Mouse (Mus musculus) stomach, postnatal 0 days (tissue): Measurements from ENCODE around the gene Daam1. TPM values are rescaled to one million over a fixed set of nuclear protein-coding genes. Genes with fewer than 3 reads are reported as not detected.

ENCODE experiments used
- ATAC-seq: fragments of 200-750 bp; cut with Nextera tagmentation; 2 replicates; pipeline ENCODE4 v1.8.0; 2017; ENCODE audit not compliant: low FRiP score, low TSS enrichment
- DNase-seq: peaks from one replicate; pipeline ENCODE4 v3.0.0-alpha.2; 2016; ENCODE audit warnings: low spot score
- H3K27ac ChIP-seq: fragments of 300-500 bp; sonication (generic); replicated peaks from 2 replicates; pipeline ENCODE4 v1.5.1; 2014; ENCODE audit warnings: mild to moderate bottlenecking, control low read depth
- H3K27me3 ChIP-seq: fragments of 300-500 bp; sonication (generic); 2 replicates; pipeline ENCODE4 v1.6.1; 2014; ENCODE audit warnings: low read length; ENCODE audit not compliant: control insufficient read depth, insufficient read depth
- H3K36me3 ChIP-seq: fragments of 300-500 bp; sonication (generic); 2 replicates; pipeline ENCODE4 v1.6.1; 2014; ENCODE audit warnings: low read length, mixed read lengths; ENCODE audit not compliant: control insufficient read depth, insufficient read depth
- H3K4me1 ChIP-seq: fragments of 300-500 bp; sonication (generic); replicated peaks from 2 replicates; pipeline ENCODE4 v1.6.1; 2014; ENCODE audit warnings: antibody characterized with exemption; ENCODE audit not compliant: control insufficient read depth, insufficient read depth
- H3K4me2 ChIP-seq: fragments of 300-500 bp; sonication (generic); replicated peaks from 2 replicates; pipeline ENCODE4 v1.6.1; 2014; ENCODE audit warnings: low read depth, mild to moderate bottlenecking, control low read depth, moderate library complexity
- H3K4me3 ChIP-seq: fragments of 300-500 bp; sonication (generic); 2 replicates; pipeline ENCODE4 v1.5.1; 2014; ENCODE audit warnings: low read depth, low read length, control low read depth
- H3K9ac ChIP-seq: fragments of 300-500 bp; sonication (generic); 2 replicates; pipeline ENCODE4 v1.6.1; 2014; ENCODE audit warnings: mild to moderate bottlenecking, low read length, control low read depth, mixed read lengths
- H3K9me3 ChIP-seq: fragments of 300-500 bp; sonication (generic); 2 replicates; pipeline ENCODE4 v1.6.1; 2016; ENCODE audit warnings: low read length; ENCODE audit not compliant: control insufficient read depth
- CTCF ChIP-seq: IDR thresholded peaks from 2 replicates; pipeline ENCODE4 v1.5.1; 2016; ENCODE audit warnings: antibody characterized with exemption, low read depth, mild to moderate bottlenecking, moderate library complexity
- EP300 ChIP-seq: optimal IDR thresholded peaks from 2 replicates; pipeline ENCODE3; 2016; ENCODE audit warnings: antibody characterized with exemption
- WGBS: fragments of 180-500 bp; shearing (Covaris S2); extraction: QIAGEN DNeasy Blood & Tissue Kit; methylation state at CpG from one replicate; pipeline ENCODE4 v1.1.7; 2014; 5-methylcytosine and 5-hydroxymethylcytosine counted together
- polyA plus RNA-seq: library from polyadenylated mRNA; unstranded; fragments of >200 nt; fragmentation: Nextera tagmentation; extraction: Ambion mirVana; gene quantifications from 2 replicates; pipeline ENCODE4 v1.2.1, GENCODE M21; 2015

Daam1 gene
- polyA plus RNA-seq, 1 experiment from 2014 or later = 6.9 TPM

GRCm38 (mm10) chr12:71898666-71899520 is 68.0 kb downstream of the Daam1 start:
- Histone ChIP-seq H3K4me1 (no peaks in the 10 kb centered on the region), H3K4me3 (no peak overlapping the region), H3K4me2 (no peak overlapping the region), H3K27ac (0 out of 2 replicates have a peak overlapping the region, but pooled peaks have one; percentile 10), H3K9me3 (no peaks in the 10 kb centered on the region), H3K9ac (no peak overlapping the region), H3K27me3 (no peaks in the 10 kb centered on the region), H3K36me3 (peaks cover 6% of the 10 kb centered on the region)
- no peak for TF ChIP-seq EP300
- no peak for TF ChIP-seq CTCF
- 65% methylated on average over 7 of the region's 7 CpGs for WGBS
- DNase-seq (no peak), ATAC-seq (no peak)

DNA sequence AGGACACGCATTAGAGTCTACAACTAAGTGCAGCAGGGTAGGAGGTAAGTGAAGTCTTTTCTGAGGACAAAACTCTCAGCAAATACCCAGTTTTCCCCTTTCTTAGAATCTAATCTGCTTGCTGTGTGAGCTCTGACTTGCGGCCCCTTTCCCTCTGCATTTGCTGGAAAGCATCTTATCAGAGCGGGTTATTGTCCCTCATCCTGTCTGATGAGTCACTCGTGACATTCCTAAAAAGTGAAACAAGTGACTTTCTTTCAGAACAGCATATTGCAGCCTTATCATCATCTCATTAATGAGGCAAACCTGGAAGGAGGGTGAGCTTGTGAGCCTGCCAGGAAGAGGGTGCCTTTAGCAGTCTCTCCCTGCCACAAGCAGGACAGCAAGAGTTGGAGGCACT is 68.7 kb downstream of the Daam1 start:
- H3K4me2 ChIP-seq = no peak overlapping the region
- peaks cover 6% of the 10 kb centered on the region for H3K36me3 ChIP-seq
- 73% methylated on average over 4 of the region's 4 CpGs for whole genome bisulfite sequencing
- H3K27ac ChIP-seq = no peak overlapping the region
- no peak overlapping the region for H3K4me3 ChIP-seq
- no peaks in the 10 kb centered on the region for H3K4me1 ChIP-seq
- no peak for DNase-seq
- no peak overlapping the region for H3K9ac ChIP-seq
- no peaks in the 10 kb centered on the region for H3K27me3 ChIP-seq
- TF ChIP-seq EP300 (no peak), CTCF (no peak)
- no peak for ATAC-seq
- H3K9me3 ChIP-seq = no peaks in the 10 kb centered on the region

DNA sequence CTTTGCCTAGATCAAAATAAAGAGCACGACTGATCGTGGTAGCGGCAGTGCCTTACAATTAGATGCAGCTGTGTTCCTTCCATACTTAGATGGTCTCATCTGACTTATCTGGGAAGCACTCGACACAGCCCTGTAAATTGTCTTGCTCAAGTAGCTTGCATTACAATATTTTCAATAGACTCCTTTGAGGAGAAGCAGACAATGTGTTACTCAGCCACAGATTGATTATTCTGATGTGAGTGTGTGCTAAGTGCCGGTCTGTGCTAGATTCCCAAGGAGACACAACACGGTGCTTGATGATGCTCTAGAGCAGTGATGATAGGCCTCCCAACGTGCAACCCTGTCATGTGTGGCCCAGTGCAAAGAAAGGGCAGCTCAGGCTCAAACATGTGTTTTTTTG is 70.3 kb downstream of the Daam1 start:
- Histone ChIP-seq H3K36me3 (peaks cover 6% of the 10 kb centered on the region), H3K9me3 (no peaks in the 10 kb centered on the region), H3K4me2 (no peak overlapping the region), H3K9ac (no peak overlapping the region), H3K27me3 (no peaks in the 10 kb centered on the region), H3K4me1 (no peaks in the 10 kb centered on the region), H3K4me3 (no peak overlapping the region), H3K27ac (no peak overlapping the region)
- ATAC-seq = no peak
- TF ChIP-seq CTCF = no peak
- TF ChIP-seq EP300 = no peak
- no peak for DNase-seq
- WGBS = 83% methylated on average over 7 of the region's 7 CpGs

DNA sequence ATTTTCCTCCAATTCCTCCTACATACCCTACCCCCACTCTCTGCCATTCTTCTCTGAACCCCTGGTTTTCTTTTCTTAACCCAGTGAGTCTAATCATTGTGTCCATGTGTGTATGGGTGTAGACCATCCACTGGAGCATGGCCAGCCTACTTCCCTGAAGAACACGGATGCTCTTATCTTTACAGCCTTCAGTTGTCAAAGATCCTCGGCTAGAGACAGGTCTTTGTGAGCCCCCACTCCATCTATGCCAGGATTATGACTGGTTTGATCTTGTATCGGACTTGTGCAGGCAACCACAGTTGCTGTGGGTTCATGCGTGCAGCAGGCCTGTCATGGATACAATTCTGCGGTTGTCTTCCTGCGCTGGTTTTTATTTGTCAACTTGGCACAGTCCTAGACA is 71.0 kb downstream of the Daam1 start:
- TF ChIP-seq CTCF (no peak), EP300 (no peak)
- Histone ChIP-seq H3K9ac (no peak overlapping the region), H3K4me2 (no peak overlapping the region), H3K27ac (no peak overlapping the region), H3K27me3 (no peaks in the 10 kb centered on the region), H3K4me1 (peaks cover under 1% of the 10 kb centered on the region; the same call in 1 of the 2 replicates), H3K9me3 (no peaks in the 10 kb centered on the region), H3K36me3 (peaks cover 6% of the 10 kb centered on the region), H3K4me3 (no peak overlapping the region)
- ATAC-seq = no peak
- DNase-seq = no peak
- 92% methylated on average over 6 of the region's 6 CpGs for WGBS

- WGBS = 100% methylated on average over 1 of the region's 1 CpGs
- Histone ChIP-seq H3K4me2 (no peak overlapping the region), H3K27me3 (no peaks in the 10 kb centered on the region), H3K4me1 (peaks cover 3% of the 10 kb centered on the region; the same call in 1 of the 2 replicates), H3K36me3 (peaks cover 6% of the 10 kb centered on the region), H3K27ac (no peak overlapping the region), H3K9ac (no peak overlapping the region), H3K9me3 (no peaks in the 10 kb centered on the region), H3K4me3 (no peak overlapping the region)
- DNase-seq (no peak), ATAC-seq (no peak)
- TF ChIP-seq EP300 (no peak), CTCF (no peak)
Measured at GRCm38 (mm10) chr12:71902317-71902716, 71.4 kb downstream of the Daam1 start.

- peak; percentile 81 for ATAC-seq
- Histone ChIP-seq H3K9me3 (no peaks in the 10 kb centered on the region), H3K9ac (no peak overlapping the region), H3K27me3 (no peaks in the 10 kb centered on the region), H3K36me3 (peaks cover 6% of the 10 kb centered on the region), H3K27ac (no peak overlapping the region), H3K4me1 (peaks cover 3% of the 10 kb centered on the region; the same call in 1 of the 2 replicates), H3K4me2 (no peak overlapping the region), H3K4me3 (no peak overlapping the region)
- no peak for DNase-seq
- WGBS = 96% methylated on average over 4 of the region's 4 CpGs
- TF ChIP-seq CTCF (no peak), EP300 (no peak)
Measured at GRCm38 (mm10) chr12:71903218-71903617, 72.3 kb downstream of the Daam1 start.
